Mouse (Mus musculus): ENCODE measurements at regions not wholly inside any gene's neighbourhood (a gene's known extent, or its start where the extent isn't known, plus 50 kb on each side); places are given as distances from the start of the nearest gene placed in this dataset.

GRCm38 (mm10) chr2:124820821-124821220 is 247.1 kb upstream of the Slc24a5 start:
- TF ChIP-seq CTCF (IDR thresholded peaks at IDR 0.05): no peak
- no peak for TF ChIP-seq POLR2A (IDR thresholded peaks at IDR 0.05; ENCODE audit: insufficient read depth, low read depth, low read length)
- TF ChIP-seq EP300 (IDR thresholded peaks at IDR 0.05; ENCODE audit: insufficient read depth, low read depth, low read length): no peak
